Mouse (Mus musculus): Measurements from ENCODE around the gene Pdss1. TPM values are rescaled to one million over a fixed set of nuclear protein-coding genes. Genes with fewer than 3 reads are reported as not detected.
"Not testable (repeated sequence)": the region's sequence is repeated elsewhere in the genome, so short reads cannot be mapped to it uniquely, and the experiment has no call there.

The Pdss1 gene
- 5.8 and 6.1 TPM in 2 replicates for polyA plus RNA-seq (2015; fragmentation: Nextera tagmentation; extraction: Ambion mirVana)

DNA sequence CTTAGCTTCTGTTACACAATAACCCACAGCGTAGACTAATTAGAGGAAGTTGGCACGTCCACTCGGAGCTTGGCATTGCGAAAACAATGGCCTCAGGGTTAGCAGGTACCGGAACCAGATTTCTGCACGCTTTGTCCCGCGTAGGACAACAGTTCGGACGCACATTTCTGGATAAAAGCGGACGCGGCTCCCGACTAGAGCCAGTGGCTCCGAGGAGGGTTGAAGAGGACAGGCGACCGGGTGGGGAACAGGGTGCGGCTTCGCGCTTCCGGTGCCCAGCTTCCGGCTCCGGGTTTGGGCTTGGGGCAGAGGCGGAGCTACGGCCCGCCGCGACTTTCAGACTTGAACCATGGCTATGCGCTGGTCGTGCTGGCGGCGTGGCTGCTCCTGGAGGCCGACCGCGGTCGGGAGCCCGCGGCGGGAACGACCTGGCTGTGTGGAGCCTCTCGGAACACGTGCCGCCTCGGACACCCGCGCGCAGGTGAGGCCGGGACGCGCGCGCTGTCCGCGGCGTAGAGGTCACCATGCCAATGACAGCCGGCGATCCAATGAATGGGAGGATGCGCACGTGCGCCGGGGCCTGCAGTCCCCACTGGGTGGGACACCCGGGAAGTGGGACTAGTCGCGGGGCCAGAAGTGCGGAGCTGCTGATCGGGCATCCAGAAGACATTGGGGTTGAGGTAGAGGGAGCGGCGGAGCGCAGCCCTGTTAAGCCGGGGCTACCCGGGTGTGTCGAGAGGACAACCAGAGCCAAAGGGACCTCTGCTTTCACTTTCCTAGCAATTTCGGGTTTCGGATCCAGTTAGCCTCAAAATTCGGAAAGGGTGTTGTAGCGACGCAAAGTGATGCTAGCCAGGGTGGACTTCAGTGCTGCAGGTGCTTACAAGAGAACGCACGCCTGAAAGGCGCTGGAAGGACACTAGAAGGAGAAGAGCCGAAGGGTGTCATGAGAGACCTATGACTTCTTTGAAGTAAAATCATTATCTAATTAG lies at the start of gene Pdss1:
TSS of gene Pdss1 (plus strand) at position 241 of the 992 bp plus-strand sequence.
- no peak for TF ChIP-seq CTCF (IDR thresholded peaks at IDR 0.05)
- peak; percentile 90 for TF ChIP-seq EP300 (IDR thresholded peaks at IDR 0.05)
- Histone ChIP-seq H3K27ac (ENCODE audit: low read length) (peak within 1 kb of the TSS; percentile 89), H3K4me1 (ENCODE audit: insufficient read depth, low read depth, low read length) (no peaks in the 10 kb centered on the region), H3K4me2 (replicated peaks; ENCODE audit: low read depth, low read length) (peak within 1 kb of the TSS; percentile 76), H3K9me3 (ENCODE audit: low read length) (no peaks in the 10 kb centered on the region), H3K36me3 (ENCODE audit: insufficient read depth, low read length) (no peaks in the 10 kb centered on the region), H3K9ac (replicated peaks; ENCODE audit: low read depth) (peak within 1 kb of the TSS; percentile 72), H3K4me3 (ENCODE audit: low read depth, low read length) (peak within 1 kb of the TSS; percentile 90), H3K27me3 (replicated peaks; ENCODE audit: insufficient read depth, low read length) (no peaks in the 10 kb centered on the region)
- DNase-seq (ENCODE audit: low spot score) (peak; percentile 98), ATAC-seq (peak; percentile 100)
- WGBS: under 1% methylated on average over 76 of the region's 81 CpGs

DNA sequence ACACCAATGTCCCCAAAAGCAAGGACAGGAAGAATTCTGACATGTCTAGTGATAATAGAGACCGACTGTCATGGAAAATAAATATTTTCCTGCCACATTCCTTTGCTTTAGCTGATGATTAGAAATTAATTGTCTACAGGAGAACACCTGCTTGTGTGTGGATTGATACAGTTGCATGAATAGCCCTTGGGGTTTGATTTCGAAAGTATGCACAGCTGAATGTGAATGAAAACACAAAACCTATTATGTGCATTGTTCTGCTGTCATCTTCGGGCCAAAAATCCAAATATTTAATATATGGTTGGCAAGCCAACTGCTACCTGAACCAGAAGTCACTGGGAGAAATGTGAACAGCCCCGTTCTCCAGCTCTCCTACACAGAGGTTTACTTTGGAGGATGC lies 43.4 kb upstream of the Pdss1 start:
- Histone ChIP-seq H3K4me2 (replicated peaks; ENCODE audit: low read depth, low read length) (no peak overlapping the region), H3K4me1 (ENCODE audit: insufficient read depth, low read depth, low read length) (no peaks in the 10 kb centered on the region), H3K27ac (ENCODE audit: low read length) (no peak overlapping the region), H3K27me3 (replicated peaks; ENCODE audit: insufficient read depth, low read length) (no peaks in the 10 kb centered on the region), H3K36me3 (ENCODE audit: insufficient read depth, low read length) (no peaks in the 10 kb centered on the region), H3K4me3 (ENCODE audit: low read depth, low read length) (no peak overlapping the region), H3K9me3 (ENCODE audit: low read length) (no peaks in the 10 kb centered on the region), H3K9ac (replicated peaks; ENCODE audit: low read depth) (no peak overlapping the region)
- WGBS: 59% methylated on average over 4 of the region's 4 CpGs
- DNase-seq (ENCODE audit: low spot score): no peak
- TF ChIP-seq EP300 (IDR thresholded peaks at IDR 0.05) (no peak), CTCF (IDR thresholded peaks at IDR 0.05) (no peak)
- no peak for ATAC-seq

DNA sequence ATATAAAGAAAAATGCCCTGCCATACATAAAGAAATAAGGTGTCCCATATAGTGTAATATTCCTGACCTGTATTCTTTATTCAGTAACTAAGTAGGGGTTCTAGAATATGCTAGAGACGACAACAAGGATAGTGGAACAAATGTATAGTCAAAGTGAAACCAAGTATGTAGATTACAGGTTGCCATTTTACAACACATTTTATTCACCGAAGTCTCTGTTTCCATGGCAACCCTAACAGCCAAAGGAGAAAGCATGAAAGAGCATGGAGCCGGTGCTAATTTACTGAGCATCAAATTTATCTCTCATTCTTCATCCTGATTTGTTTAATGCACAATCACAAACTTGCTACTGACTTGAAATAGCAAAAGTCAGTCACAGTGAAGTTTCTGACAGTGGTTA lies 37.8 kb upstream of the Pdss1 start:
- TF ChIP-seq CTCF (IDR thresholded peaks at IDR 0.05) (no peak), EP300 (IDR thresholded peaks at IDR 0.05) (no peak)
- no peaks in the 10 kb centered on the region for H3K4me1 ChIP-seq (ENCODE audit: insufficient read depth, low read depth, low read length)
- DNase-seq (ENCODE audit: low spot score) (no peak), ATAC-seq (no peak)
- H3K4me3 ChIP-seq (ENCODE audit: low read depth, low read length): no peak overlapping the region
- no peak overlapping the region for H3K27ac ChIP-seq (ENCODE audit: low read length)
- no peaks in the 10 kb centered on the region for H3K9me3 ChIP-seq (ENCODE audit: low read length)
- no peaks in the 10 kb centered on the region for H3K27me3 ChIP-seq (replicated peaks; ENCODE audit: insufficient read depth, low read length)
- H3K9ac ChIP-seq (replicated peaks; ENCODE audit: low read depth): no peak overlapping the region
- H3K4me2 ChIP-seq (replicated peaks; ENCODE audit: low read depth, low read length): no peak overlapping the region
- 64% methylated on average over 3 of the region's 3 CpGs for WGBS
- no peaks in the 10 kb centered on the region for H3K36me3 ChIP-seq (ENCODE audit: insufficient read depth, low read length)

GRCm38 (mm10) chr2:22862194-22862593 lies 33.1 kb upstream of the Pdss1 start:
- Histone ChIP-seq H3K27me3 (replicated peaks; ENCODE audit: insufficient read depth, low read length) (no peaks in the 10 kb centered on the region), H3K27ac (ENCODE audit: low read length) (no peak overlapping the region), H3K4me2 (replicated peaks; ENCODE audit: low read depth, low read length) (no peak overlapping the region), H3K4me3 (ENCODE audit: low read depth, low read length) (no peak overlapping the region), H3K36me3 (ENCODE audit: insufficient read depth, low read length) (no peaks in the 10 kb centered on the region), H3K9ac (replicated peaks; ENCODE audit: low read depth) (no peak overlapping the region), H3K9me3 (ENCODE audit: low read length) (no peaks in the 10 kb centered on the region), H3K4me1 (ENCODE audit: insufficient read depth, low read depth, low read length) (no peaks in the 10 kb centered on the region)
- ATAC-seq (no peak), DNase-seq (ENCODE audit: low spot score) (no peak)
- TF ChIP-seq EP300 (IDR thresholded peaks at IDR 0.05) (no peak), CTCF (IDR thresholded peaks at IDR 0.05) (no peak)
- 73% methylated on average over 2 of the region's 2 CpGs for WGBS

GRCm38 (mm10) chr2:22864394-22865037 lies 30.8 kb upstream of the Pdss1 start:
- H3K4me1 ChIP-seq (ENCODE audit: insufficient read depth, low read depth, low read length); H3K27me3 ChIP-seq (replicated peaks; ENCODE audit: insufficient read depth, low read length); H3K9ac ChIP-seq (replicated peaks; ENCODE audit: low read depth); H3K27ac ChIP-seq (ENCODE audit: low read length); H3K4me2 ChIP-seq (replicated peaks; ENCODE audit: low read depth, low read length); H3K4me3 ChIP-seq (ENCODE audit: low read depth, low read length); H3K36me3 ChIP-seq (ENCODE audit: insufficient read depth, low read length); H3K9me3 ChIP-seq (ENCODE audit: low read length): not testable (repeated sequence)
- peak; percentile 72 for ATAC-seq
- peak; percentile 76 for DNase-seq (ENCODE audit: low spot score)
- peak; percentile 90 for TF ChIP-seq CTCF (IDR thresholded peaks at IDR 0.05)
- WGBS: 2% methylated on average over 6 of the region's 6 CpGs

DNA sequence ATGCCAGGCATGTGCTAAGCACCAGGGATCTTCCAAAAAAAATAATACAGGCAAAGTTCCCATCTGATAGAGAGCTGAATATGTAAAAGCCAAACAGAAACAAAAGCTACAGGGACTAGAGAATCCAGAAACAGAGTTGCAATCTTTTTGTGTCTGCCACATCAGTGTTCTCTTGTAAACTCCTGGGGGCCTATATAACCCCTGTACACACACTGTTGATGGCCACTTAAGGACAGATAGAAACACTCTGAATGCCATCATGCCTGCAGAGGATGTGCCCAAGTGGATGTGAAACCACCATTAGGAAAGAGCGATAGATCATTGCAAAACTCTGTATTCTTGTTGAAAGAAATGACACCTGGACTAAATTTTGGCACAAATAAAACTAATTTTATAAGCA lies 29.5 kb upstream of the Pdss1 start:
- DNase-seq (ENCODE audit: low spot score): no peak
- no peak overlapping the region for H3K4me3 ChIP-seq (ENCODE audit: low read depth, low read length)
- no peak for TF ChIP-seq CTCF (IDR thresholded peaks at IDR 0.05)
- no peak for TF ChIP-seq EP300 (IDR thresholded peaks at IDR 0.05)
- H3K9ac ChIP-seq (replicated peaks; ENCODE audit: low read depth): no peak overlapping the region
- H3K27me3 ChIP-seq (replicated peaks; ENCODE audit: insufficient read depth, low read length): no peaks in the 10 kb centered on the region
- H3K36me3 ChIP-seq (ENCODE audit: insufficient read depth, low read length): no peaks in the 10 kb centered on the region
- no peaks in the 10 kb centered on the region for H3K4me1 ChIP-seq (ENCODE audit: insufficient read depth, low read depth, low read length)
- no peak overlapping the region for H3K4me2 ChIP-seq (replicated peaks; ENCODE audit: low read depth, low read length)
- ATAC-seq: no peak
- no peaks in the 10 kb centered on the region for H3K9me3 ChIP-seq (ENCODE audit: low read length)
- 94% methylated on average over 1 of the region's 1 CpGs for WGBS
- no peak overlapping the region for H3K27ac ChIP-seq (ENCODE audit: low read length)
